Comparison of ENCODE assay signal across 17 mouse cellular contexts in genomic region chr11:10291996-10292395, GRCm38 (mm10).
"Had no signal": no experiment of that assay in that cellular context is flagged by ENCODE, and none has a peak within 500 bp of the region (broad histone marks: within the 10 kb centered on the region; RNA-seq: fewer than 3 reads in every experiment).

No protein-coding gene starts in this region.

- DNase-seq: cerebellum, adult 2 months; cerebellum, adult 8-10 months; cerebellum, adult 9-10 months; cerebellum, adult 9-11 months; cerebellum, postnatal 14 days; cerebellum, postnatal 25 days; cerebellum, postnatal 36 days; embryo, embryonic 11 days; forebrain, postnatal 0 days; gastrocnemius, adult 2 months; gastrocnemius, postnatal 10 days; gastrocnemius, postnatal 14 days; gastrocnemius, postnatal 25 days; gastrocnemius, postnatal 36 days; heart, adult 11 months; heart, adult 18-20 months; heart, adult 2 months had no signal
